Mouse (Mus musculus): ENCODE data around the gene Gm4216.
"Not testable (repeated sequence)": the region's sequence is repeated elsewhere in the genome, so short reads cannot be mapped to it uniquely, and the experiment has no call there.

Gm4216 gene

DNA sequence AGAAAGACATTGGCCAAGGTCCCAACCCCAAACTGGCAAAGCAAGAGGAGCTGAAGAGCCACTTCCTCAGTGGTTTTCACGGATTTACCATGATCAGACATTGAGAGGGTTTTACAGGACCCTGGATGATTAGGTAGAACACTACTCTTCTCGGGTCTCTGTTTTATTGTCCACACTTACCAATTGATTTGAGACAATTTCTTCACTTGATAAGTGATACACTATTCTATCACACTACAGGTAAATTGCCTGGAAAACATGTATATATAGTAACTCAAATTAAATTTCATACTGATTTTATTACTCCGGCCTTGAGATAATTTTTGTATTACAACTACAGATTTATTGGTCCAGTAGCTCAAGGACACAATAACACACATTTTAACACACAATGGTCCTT, at the start of gene Gm4216:
Gene Gm4216 (minus strand): TSS at position 101 of the 400 bp plus-strand sequence.
- DNase-seq (ENCODE audit: low spot score): not testable (repeated sequence)

DNA sequence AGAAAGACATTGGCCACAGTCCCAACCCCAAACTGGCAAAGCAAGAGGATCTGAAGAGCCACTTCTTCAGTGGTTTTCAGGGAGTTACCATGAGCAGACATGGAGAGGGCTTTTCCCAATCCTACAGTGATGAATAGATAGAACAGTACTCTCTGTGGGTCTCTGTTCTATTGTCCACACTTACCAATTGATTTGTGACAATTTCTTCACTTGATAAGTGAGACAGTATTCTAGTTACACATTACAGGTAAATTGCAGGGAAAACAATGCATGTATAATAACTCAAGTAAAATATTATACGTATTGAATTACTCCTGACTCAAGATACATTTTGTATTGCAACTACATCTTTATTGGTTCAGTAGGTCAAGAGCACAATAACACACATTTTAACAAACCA, 47.6 kb upstream of the Gm4216 start, which contains the start of gene Gm8720:
Gene Gm8720 (minus strand): TSS at position 101 of the 400 bp plus-strand sequence.
- DNase-seq (ENCODE audit: low spot score): not testable (repeated sequence)

GRCm38 (mm10) chr7:23055240-23055639, 35.5 kb upstream of the Gm4216 start, which contains the start of gene Vmn1r163:
Vmn1r163 (plus strand) TSS chr7:23055540.
- DNase-seq (ENCODE audit: low spot score): not testable (repeated sequence)

GRCm38 (mm10) chr7:22984573-22984972, 35.1 kb downstream of the Gm4216 start, which contains the start of gene Gm4214:
Gm4214 (minus strand) TSS chr7:22984673.
- DNase-seq (ENCODE audit: low spot score): not testable (repeated sequence)
